ENCODE assay signal across 32 mouse cellular contexts in the genomic region with DNA sequence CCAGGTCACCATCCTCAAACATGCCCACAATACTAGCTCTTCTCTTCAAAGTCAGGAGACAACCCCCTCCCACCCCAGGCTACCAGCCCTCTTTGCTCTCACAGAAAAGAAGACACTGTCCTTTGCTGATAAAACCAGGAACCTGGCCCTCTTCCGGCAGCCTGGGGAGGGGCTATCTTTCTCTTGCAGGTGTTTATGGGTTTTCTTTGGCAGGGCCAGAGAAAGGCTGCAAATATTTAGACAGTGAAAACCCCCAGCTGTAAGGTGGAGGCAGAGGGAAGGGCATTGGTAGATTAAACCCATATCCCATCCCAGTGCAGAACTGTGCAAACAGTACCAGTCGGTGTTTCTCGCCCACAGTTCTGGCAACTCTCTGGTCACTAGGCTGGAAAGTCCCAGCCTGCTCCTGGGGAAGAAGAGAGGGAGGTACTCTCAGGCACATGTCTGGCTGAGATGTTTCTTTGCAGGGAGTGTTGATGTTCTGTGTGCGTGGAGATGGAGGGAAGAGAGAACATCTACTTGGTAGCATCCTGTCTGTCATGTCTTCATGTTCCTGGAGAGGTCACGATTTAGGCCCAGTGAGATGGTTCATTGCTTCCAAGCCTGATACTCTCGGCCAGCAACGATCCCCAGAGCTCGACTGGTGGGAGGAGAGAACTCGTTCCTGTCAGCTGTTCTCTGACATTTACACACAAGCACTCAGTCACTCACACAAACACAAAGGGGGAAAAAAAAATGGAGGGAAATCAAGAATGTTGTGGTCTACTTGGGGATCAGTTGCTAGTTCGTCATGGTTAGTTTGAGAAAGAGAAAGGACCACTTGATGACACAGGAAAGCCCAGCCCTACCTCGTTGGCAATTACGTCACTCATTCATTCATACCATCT. TPM values are rescaled to one million over a fixed set of nuclear protein-coding genes. Genes with fewer than 3 reads are reported as not detected.
DNase-seq lines count a peak whose midpoint lies in the region; ATAC-seq and TF ChIP-seq lines count a peak whose summit lies in the region.
"Had no signal": no experiment of that assay in that cellular context is flagged by ENCODE, and none has a peak within 500 bp of the region (broad histone marks: within the 10 kb centered on the region; RNA-seq: fewer than 3 reads in every experiment).

No protein-coding gene starts in this region.

- no peak overlapping the region for H3K27ac ChIP-seq in midbrain, embryonic 11.5 days (ENCODE audit: low read depth, low read length)
- no peak overlapping the region for H3K27ac ChIP-seq in midbrain, postnatal 0 days (ENCODE audit: low read depth, low read length)
- H3K27ac ChIP-seq in liver, embryonic 12.5 days, result no peak overlapping the region
- no peak overlapping the region for H3K27ac ChIP-seq in heart, embryonic 10.5 days
- H3K27ac ChIP-seq: forebrain, embryonic 10.5 days; heart, adult 2 months; hindbrain, embryonic 14.5 days; kidney, postnatal 0 days; left cerebral cortex, adult 2 months; limb, embryonic 10.5 days; macrophage; midbrain, embryonic 13.5 days; neural tube, embryonic 12.5 days had no signal

- in situ Hi-C loops in Patski (cut with MboI; ENCODE audit: low pct_unique_long_range_greater_than_20kb), result no loop called here

- H3K27me3 ChIP-seq in midbrain, embryonic 11.5 days (ENCODE audit: control insufficient read depth, insufficient read depth, low read length), result no peaks in the 10 kb centered on the region
- no peaks in the 10 kb centered on the region for H3K27me3 ChIP-seq in midbrain, postnatal 0 days (ENCODE audit: insufficient read depth, low read length)
- no peaks in the 10 kb centered on the region for H3K27me3 ChIP-seq in Patski
- no peaks in the 10 kb centered on the region for H3K27me3 ChIP-seq in liver, embryonic 12.5 days (replicated peaks)
- no peaks in the 10 kb centered on the region for H3K27me3 ChIP-seq in heart, embryonic 10.5 days (ENCODE audit: insufficient read depth, poor library complexity, severe bottlenecking)
- H3K27me3 ChIP-seq: CH12.LX; midbrain, embryonic 13.5 days; neural tube, embryonic 12.5 days had no signal

- DNase-seq in midbrain, embryonic 11.5 days (ENCODE audit: low spot score, missing footprints), result peak; percentile 19
- no peak for DNase-seq in midbrain, postnatal 0 days (ENCODE audit: low spot score)
- peak; percentile 88 for DNase-seq in Patski (ENCODE audit: low read depth, low spot score)
- DNase-seq in heart, embryonic 10.5 days (ENCODE audit: low spot score), result no peak
- no peak for DNase-seq in frontal cortex, postnatal 36 days (ENCODE audit: low spot score in 2 of 2)
- DNase-seq in urinary bladder, postnatal 4 days (ENCODE audit: low spot score in 2 of 2), result no peak
- DNase-seq: B cell, adult 2 months; cerebellum, adult 8-10 months; cerebellum, postnatal 36 days; embryo, embryonic 11 days; gastrocnemius, postnatal 36 days; heart, adult 2 months; heart, postnatal 36 days; kidney, adult 2 months; layer of hippocampus, adult 9-11 months; right cerebral cortex, adult 18-20 months; right cerebral cortex, postnatal 4 days; thymus, postnatal 14 days had no signal

- POLR2A ChIA-PET in Patski (lab: Charles Lee), result interaction anchor here (0.8 to 1.2 kb wide), 4 partner anchors 11 to 213 kb away, joined by 3 read pairs; no protein-coding TSS in a partner anchor

- no peak for TF ChIP-seq CTCF in midbrain, postnatal 0 days (IDR thresholded peaks at IDR 0.05)
- no peak for TF ChIP-seq CTCF in Patski (IDR thresholded peaks at IDR 0.05)

- H3K4me2 ChIP-seq in midbrain, embryonic 11.5 days, result no peak overlapping the region
- H3K4me2 ChIP-seq in midbrain, postnatal 0 days (ENCODE audit: low read depth, low read length, poor library complexity, severe bottlenecking), result no peak overlapping the region
- H3K4me2 ChIP-seq in liver, embryonic 12.5 days, result peak overlapping the region; percentile 3; the same call in 1 of the 2 replicates
- H3K4me2 ChIP-seq: hindbrain, embryonic 14.5 days; midbrain, embryonic 13.5 days; neural tube, embryonic 12.5 days had no signal

- WGBS in midbrain, embryonic 11.5 days, result 80% methylated on average over 12 of the region's 12 CpGs
- WGBS in midbrain, postnatal 0 days, result 79% methylated on average over 12 of the region's 12 CpGs
- 45% methylated on average over 12 of the region's 12 CpGs for WGBS in liver, embryonic 12.5 days (ENCODE audit: insufficient replicate concordance)
- WGBS in heart, embryonic 10.5 days, result 69% methylated on average over 12 of the region's 12 CpGs

- no peaks in the 10 kb centered on the region for H3K9me3 ChIP-seq in midbrain, embryonic 11.5 days (ENCODE audit: control insufficient read depth, low read length)
- H3K9me3 ChIP-seq in midbrain, postnatal 0 days (ENCODE audit: low read length), result no peaks in the 10 kb centered on the region
- H3K9me3 ChIP-seq in liver, embryonic 12.5 days (replicated peaks), result no peaks in the 10 kb centered on the region
- peaks cover 5% of the 10 kb centered on the region; the same call in 1 of the 2 replicates for H3K9me3 ChIP-seq in heart, embryonic 10.5 days
- H3K9me3 ChIP-seq: G1E; limb, embryonic 10.5 days; midbrain, embryonic 13.5 days; neural tube, embryonic 12.5 days had no signal

- ATAC-seq in midbrain, embryonic 11.5 days (ENCODE audit: low FRiP score), result no peak
- no peak for ATAC-seq in midbrain, postnatal 0 days (ENCODE audit: low FRiP score)
- ATAC-seq in Patski, result peak; percentile 68
- ATAC-seq in liver, embryonic 12.5 days, result peak; percentile 74
- ATAC-seq in megakaryocyte-erythroid progenitor cell, adult 5-6 weeks (replicated peaks; ENCODE audit: low FRiP score, low TSS enrichment, poor library complexity, severe bottlenecking), result peak; percentile 81
- ATAC-seq: forebrain, embryonic 16.5 days; inflammation-experienced regulatory T-cells, adult 6 months; midbrain, embryonic 13.5 days had no signal

- no peaks in the 10 kb centered on the region for H3K4me1 ChIP-seq in midbrain, embryonic 11.5 days (ENCODE audit: control insufficient read depth, insufficient read depth, low read length)
- H3K4me1 ChIP-seq in midbrain, postnatal 0 days (ENCODE audit: insufficient read depth, low read length), result no peaks in the 10 kb centered on the region
- H3K4me1 ChIP-seq in liver, embryonic 12.5 days, result peaks cover 16% of the 10 kb centered on the region
- H3K4me1 ChIP-seq in heart, embryonic 10.5 days, result no peaks in the 10 kb centered on the region
- H3K4me1 ChIP-seq: forebrain, embryonic 10.5 days; limb, embryonic 10.5 days; midbrain, embryonic 13.5 days; neural tube, embryonic 12.5 days had no signal

- no peak overlapping the region for H3K9ac ChIP-seq in midbrain, embryonic 11.5 days (ENCODE audit: low read length)
- H3K9ac ChIP-seq in midbrain, postnatal 0 days (replicated peaks; ENCODE audit: low read length, poor library complexity, severe bottlenecking), result no peak overlapping the region
- H3K9ac ChIP-seq in liver, embryonic 12.5 days, result no peak overlapping the region
- H3K9ac ChIP-seq: hindbrain, embryonic 14.5 days; midbrain, embryonic 13.5 days; neural tube, embryonic 12.5 days had no signal

- CTCF ChIA-PET in Patski (lab: Charles Lee), result interaction anchor here (1.2 to 1.5 kb wide), 2 partner anchors 46 to 117 kb away, joined by 4 read pairs; no protein-coding TSS in a partner anchor

- H3K36me3 ChIP-seq in midbrain, embryonic 11.5 days (ENCODE audit: control insufficient read depth, insufficient read depth, low read length), result no peaks in the 10 kb centered on the region
- no peaks in the 10 kb centered on the region for H3K36me3 ChIP-seq in midbrain, postnatal 0 days (ENCODE audit: insufficient read depth, low read length)
- H3K36me3 ChIP-seq in liver, embryonic 12.5 days, result no peaks in the 10 kb centered on the region
- H3K36me3 ChIP-seq in heart, embryonic 10.5 days, result no peaks in the 10 kb centered on the region
- H3K36me3 ChIP-seq: forebrain, embryonic 10.5 days; G1E; limb, embryonic 10.5 days; midbrain, embryonic 13.5 days; neural tube, embryonic 12.5 days had no signal

- no peak overlapping the region for H3K4me3 ChIP-seq in midbrain, embryonic 11.5 days (ENCODE audit: low read depth, low read length)
- H3K4me3 ChIP-seq in midbrain, postnatal 0 days (ENCODE audit: low read depth, low read length), result no peak overlapping the region
- no peak overlapping the region for H3K4me3 ChIP-seq in liver, embryonic 12.5 days
- no peak overlapping the region for H3K4me3 ChIP-seq in heart, embryonic 10.5 days
- H3K4me3 ChIP-seq: forebrain, embryonic 10.5 days; heart, adult 2 months; left cerebral cortex, adult 2 months; limb, embryonic 10.5 days; midbrain, embryonic 13.5 days; neural tube, embryonic 12.5 days had no signal

RNA-seq across cellular contexts. Expression of a gene that starts 58.4 kb away (rescaled TPM):
- polyA plus RNA-seq in midbrain, embryonic 11.5 days (2014; fragmentation: Nextera tagmentation; extraction: Ambion mirVana), result 133 and 141 TPM in 2 replicates
- 66.4 and 71.1 TPM in 2 replicates for total RNA-seq in midbrain, postnatal 0 days (2014; rRNA removed)
- 72.3 and 74.4 TPM in 2 replicates for polyA plus RNA-seq in midbrain, postnatal 0 days (2015; fragmentation: Nextera tagmentation; extraction: Ambion mirVana)
- 179 TPM for polyA plus RNA-seq in Patski (2021)
- polyA plus RNA-seq in liver, embryonic 12.5 days (2016; fragmentation: Nextera tagmentation; extraction: Ambion mirVana), result 34.3 and 39.3 TPM in 2 replicates
- 63.6 and 64.2 TPM in 2 replicates for total RNA-seq in megakaryocyte-erythroid progenitor cell, adult 5-6 weeks (2014; fragmentation: Nextera tagmentation)
- 70.9 and 115 TPM in 2 replicates for total RNA-seq in megakaryocyte-erythroid progenitor cell, adult 5-6 weeks (2017)
- 87.4 and 97.0 TPM in 2 replicates for polyA plus RNA-seq in heart, embryonic 10.5 days (2016; fragmentation: Nextera tagmentation; extraction: Ambion mirVana)

Comparison
In these comparisons a context has a peak if more than half of its experiments do, and no peak if none do; other contexts are left out.
1. DNase-seq: peak in midbrain, embryonic 11.5 days (single experiment) and Patski (single experiment); none in midbrain, postnatal 0 days (single experiment), heart, embryonic 10.5 days (single experiment), frontal cortex, postnatal 36 days (0 of 2) and urinary bladder, postnatal 4 days (0 of 2).
2. ATAC-seq: peak in Patski (single experiment), liver, embryonic 12.5 days (single experiment) and megakaryocyte-erythroid progenitor cell, adult 5-6 weeks (single experiment); none in midbrain, embryonic 11.5 days (single experiment) and midbrain, postnatal 0 days (single experiment).